Mouse (Mus musculus) layer of hippocampus, postnatal 14 days (tissue): ENCODE data around the gene Pbx1. TPM values are rescaled to one million over a fixed set of nuclear protein-coding genes. Genes with fewer than 3 reads are reported as not detected.
A peak's percentile ranks its signal among the peaks of the same experiment; 100 is the strongest.

Source experiments
- DNase-seq, 2 experiments: peaks; one replicate each; pipeline ENCODE4 v3.0.0; 2021 to 2022; ENCODE audit warnings: low spot score in 2 of 2, mixed read lengths in 1 of 2
- total RNA-seq, 2 experiments: library from RNA; stranded (reverse); gene quantifications; 2 replicates each; pipeline ENCODE4 v1.2.3; 2021

The Pbx1 gene
- total RNA-seq, 2 experiments from 2014 or later: 103 to 106 TPM

DNA sequence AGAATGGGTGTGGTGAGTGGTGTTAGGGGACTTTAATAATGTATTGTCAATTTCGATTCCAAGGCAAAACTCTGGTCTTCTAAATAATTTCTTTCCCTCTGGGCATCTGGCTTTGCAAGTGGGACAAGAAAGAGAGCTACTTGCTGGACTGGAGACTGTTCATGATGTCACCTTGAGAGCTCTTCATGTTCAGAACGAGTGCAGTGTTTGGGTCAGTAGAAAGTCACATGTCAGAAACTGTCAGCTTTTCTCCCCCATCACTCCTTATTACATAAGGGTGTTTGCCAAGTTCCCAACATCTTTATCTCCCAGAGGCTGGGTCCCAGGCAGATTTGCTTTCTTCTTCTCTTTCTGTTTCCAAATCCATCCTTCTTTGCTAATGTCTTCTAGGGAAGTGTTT lies 328.2 kb downstream of the Pbx1 start:
- DNase-seq: no peak

DNA sequence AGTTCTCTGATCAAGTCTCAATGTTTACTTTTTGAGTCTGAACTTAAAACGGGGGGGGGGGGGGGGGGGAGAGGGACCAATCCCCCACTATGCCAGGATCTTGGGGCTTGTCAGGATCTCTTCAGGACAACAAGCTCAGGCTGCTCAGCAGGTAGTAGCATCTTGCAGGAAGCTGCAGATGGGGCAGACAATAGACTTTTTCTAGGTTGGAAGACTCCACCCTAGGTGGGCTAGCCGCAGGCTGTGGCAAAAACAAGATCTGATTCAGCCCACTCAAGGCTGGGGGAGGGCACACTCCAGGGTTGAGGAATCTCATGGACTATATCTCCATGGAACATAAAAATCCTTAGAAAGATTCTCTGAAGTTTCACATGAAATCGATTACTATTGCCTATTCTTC lies 330.6 kb downstream of the Pbx1 start:
- DNase-seq: no peak

DNA sequence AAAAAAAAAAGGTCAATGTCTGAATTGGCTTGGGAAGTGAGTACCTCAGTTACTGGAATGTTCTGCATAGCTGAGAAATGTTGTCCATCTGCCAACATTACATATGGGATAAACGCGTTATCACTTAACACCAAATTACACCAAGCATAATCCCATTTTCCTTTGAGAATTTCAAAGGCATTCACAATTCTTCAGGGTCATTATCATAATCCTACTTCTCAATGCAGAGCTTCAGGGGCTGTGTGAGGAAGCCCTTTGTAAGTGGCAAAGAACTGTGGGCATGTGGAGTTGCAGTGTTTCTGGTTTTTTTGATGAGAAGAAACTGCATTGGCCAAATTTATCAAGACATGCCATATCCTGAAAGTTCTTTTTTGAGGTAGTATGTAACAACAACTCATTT lies 333.3 kb downstream of the Pbx1 start:
- no peak for DNase-seq

DNA sequence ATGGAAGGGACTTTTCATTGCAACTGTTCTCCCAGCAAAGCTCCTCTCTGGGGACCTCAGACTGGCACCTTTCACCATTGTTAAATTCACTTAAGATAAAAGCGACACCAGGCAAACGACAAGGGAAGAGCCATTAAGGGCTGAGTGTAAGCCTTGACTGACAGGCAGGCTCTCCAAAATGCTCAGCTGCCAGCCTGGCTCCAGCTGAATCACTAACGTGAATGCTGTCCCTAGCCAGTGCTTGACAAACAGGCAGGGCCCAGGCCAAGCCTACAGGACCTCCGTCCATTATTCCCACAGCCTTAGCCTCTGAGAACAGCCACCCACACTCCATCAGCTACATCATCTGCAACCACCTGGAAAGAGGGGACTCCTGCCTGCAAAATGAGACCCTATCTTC lies 337.4 kb downstream of the Pbx1 start:
- DNase-seq: no peak

DNA sequence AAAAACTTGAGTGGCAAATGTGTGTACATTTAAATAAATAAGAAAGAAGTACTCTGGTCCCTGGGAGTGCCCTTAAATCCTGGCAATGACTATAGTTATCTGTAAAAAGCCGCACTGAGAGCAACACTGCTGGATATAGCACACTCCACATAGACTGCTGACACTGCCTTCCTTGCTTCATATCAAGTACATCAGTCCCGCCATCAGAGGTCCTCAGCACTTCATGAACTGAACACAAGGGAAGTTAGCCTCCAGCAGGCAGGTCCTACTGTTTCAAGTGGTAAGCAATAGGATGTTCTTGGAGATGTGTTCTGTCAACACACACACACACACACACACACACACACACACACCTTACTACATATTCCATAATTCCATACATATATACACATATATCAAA lies 339.0 kb downstream of the Pbx1 start:
- DNase-seq: peak; percentile 28 to 55

DNA sequence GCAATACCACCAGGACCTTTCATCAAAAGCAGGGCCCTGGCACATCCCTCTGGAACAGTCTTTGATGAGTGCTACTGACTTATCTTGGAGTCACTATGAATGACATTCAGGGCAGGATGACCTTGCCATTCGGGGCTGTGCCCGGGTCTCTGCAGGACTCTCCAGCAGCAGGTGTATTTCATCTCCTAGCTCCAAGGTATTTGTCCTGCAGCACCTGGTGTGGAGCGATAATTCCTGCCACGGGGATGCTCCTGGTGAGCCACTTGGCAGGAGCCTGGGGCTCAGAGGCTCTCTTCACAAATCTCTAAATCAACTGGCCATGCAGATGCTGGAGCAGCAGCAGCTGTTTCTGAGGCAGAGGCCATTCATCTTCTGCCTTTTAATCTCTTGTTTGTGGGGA lies 340.4 kb downstream of the Pbx1 start:
- DNase-seq: no peak

DNA sequence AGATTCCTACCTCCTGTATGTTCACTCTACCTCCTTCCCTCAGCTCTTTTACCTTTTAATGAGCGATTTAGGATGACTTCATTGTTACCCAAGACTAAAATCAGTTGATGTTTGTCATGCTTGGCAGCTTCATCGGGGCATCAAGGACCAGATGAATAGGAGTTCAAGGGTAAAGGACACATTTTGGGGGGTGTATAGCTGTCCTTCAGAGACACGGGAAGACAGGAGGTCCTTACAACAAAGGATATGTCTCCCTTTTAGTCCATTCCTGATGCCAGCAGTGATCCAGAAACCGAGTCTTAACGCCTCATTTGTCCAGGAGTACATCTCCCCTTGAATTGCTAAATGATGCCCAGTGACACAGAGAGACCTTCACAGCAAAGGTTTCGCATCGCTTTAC lies 343.4 kb downstream of the Pbx1 start:
- DNase-seq: no peak

DNA sequence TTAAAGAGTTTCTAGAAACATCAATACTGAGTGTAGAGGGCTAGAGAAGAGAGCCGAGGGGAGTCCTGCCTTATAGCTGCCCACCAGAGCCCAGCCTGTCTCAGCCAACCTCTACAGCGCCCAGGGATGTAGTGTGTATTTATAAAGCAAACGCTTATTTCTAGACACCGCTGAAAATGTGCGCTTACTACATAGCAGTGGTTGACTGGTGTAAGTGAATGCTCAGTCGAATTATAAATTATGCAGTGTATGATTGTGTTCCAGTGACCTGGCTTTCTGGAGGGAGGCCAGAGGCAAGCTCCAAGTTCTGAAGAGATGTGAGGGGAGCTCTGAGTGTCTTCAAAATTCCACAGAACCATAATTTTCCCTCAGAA lies 352.7 kb downstream of the Pbx1 start:
- no peak for DNase-seq

DNA sequence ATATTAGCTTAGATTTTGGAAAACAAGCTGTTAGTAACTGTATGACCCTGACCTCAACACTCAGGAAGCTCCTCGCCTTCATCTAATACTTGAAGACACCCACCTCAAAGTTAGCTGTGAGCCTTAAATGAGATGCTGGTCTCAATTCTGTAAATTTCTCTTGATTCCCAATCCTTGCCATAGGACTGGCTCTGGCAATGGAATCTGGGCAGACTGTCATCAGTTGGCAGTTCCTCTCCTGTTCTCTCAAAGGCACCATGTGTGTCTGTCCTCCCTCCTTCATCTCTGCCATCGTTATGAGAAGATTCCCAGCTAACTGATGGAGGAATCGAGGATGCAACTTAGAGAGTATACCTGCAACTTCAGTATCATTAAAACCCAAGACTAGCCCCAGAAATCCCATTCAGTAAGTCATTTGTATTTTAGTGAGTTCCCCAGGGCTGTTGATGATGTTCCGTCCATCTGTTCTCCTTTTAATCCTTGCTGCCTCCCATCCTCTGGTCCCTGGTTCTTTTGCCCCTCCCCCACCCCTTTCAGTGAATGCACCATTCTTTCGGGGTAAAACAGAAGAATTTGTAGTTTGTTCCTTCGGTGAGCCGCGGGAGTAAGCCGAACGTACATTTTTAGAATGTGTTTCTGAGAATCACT lies 353.2 kb downstream of the Pbx1 start:
- no peak for DNase-seq

DNA sequence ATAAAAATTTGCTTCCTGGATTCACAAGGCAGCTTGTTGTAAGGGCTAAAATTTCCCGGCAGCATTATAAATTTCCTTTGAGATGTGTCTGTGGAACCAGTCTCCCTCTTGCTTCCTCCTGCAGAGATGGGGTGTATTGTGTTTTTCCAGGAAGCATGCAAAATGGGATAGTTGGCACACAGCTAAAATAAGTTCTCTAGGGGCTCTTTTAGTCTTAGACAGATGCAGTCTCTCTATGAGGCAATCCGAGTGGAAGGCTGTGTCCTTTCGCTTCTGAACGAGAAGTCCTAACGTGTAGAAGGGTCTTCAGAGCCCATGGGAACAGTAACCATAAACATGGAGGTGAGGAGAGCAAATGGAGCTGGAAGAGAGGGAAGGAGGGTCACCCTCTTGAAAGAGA lies 360.1 kb downstream of the Pbx1 start:
- DNase-seq: no peak

DNA sequence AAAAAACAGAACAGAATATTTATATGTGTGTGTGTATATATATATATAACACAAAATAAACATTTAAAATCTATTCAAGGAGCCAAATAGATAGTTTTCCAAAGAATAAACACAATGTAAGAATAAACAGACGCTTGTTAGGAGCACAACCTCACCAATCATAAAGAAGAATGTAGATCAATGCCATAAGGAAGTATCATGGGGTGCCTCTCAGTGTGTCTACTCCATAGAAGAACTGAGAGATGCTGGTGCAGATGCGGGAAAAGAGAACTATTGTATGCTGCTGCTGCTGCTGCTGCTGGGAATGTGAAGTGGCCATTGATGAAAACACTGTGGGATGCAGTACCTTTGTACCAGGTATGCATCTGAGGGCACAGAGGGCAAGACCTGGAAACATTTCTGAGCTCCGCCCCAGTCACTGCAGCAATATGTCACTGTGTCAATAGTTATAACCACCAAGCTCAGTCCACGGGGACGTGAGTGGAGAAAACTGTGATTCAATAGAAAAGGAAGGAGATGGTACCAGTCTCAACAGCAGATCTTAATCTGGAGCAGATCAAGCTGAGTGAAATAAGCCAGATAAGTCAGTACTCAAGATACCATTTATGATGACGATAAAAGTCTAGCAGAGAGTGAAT lies 361.7 kb downstream of the Pbx1 start:
- DNase-seq: no peak

DNA sequence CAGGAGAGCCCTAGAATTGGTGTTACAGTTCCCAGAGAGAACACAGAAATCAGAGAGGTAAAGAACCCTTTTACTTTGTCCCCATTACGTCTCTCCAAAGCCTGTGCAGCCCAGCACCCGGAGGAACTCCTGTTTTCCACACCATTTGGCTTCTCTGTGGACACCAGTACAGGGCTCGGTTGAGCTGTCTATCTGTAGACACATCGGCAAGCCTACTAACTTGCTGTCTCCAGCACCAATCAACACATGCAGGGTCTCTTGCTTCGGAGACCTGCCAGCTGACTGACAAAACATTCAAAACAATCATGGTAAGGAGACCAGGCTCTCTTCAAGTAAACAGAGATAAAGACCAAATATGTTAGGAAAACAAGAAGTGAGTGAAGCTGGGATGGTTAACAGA lies 362.3 kb downstream of the Pbx1 start:
- no peak for DNase-seq
